Mouse (Mus musculus) neural tube, embryonic 12.5 days (tissue): ENCODE data around the gene Tmtc1. TPM values are rescaled to one million over a fixed set of nuclear protein-coding genes. Genes with fewer than 3 reads are reported as not detected.

Experiments
- ATAC-seq: fragments of 200-750 bp; cut with Nextera tagmentation; 2 replicates; pipeline ENCODE4 v1.8.0; 2017; ENCODE audit warnings: low read depth, mild to moderate bottlenecking, moderate TSS enrichment, moderate library complexity; ENCODE audit not compliant: low FRiP score
- H3K27ac ChIP-seq: fragments of 300-500 bp; sonication (generic); 2 replicates; pipeline ENCODE4 v1.5.1; 2016
- H3K27me3 ChIP-seq: fragments of 300-500 bp; sonication (generic); replicated peaks from 2 replicates; pipeline ENCODE4 v1.6.1; 2016; ENCODE audit warnings: mild to moderate bottlenecking
- H3K36me3 ChIP-seq: fragments of 300-500 bp; sonication (generic); 2 replicates; pipeline ENCODE4 v1.6.1; 2016; ENCODE audit warnings: mild to moderate bottlenecking
- H3K4me1 ChIP-seq: fragments of 300-500 bp; sonication (generic); 2 replicates; pipeline ENCODE4 v1.6.1; 2016
- H3K4me2 ChIP-seq: fragments of 300-500 bp; sonication (generic); replicated peaks from 2 replicates; pipeline ENCODE4 v1.6.1; 2016; ENCODE audit warnings: mild to moderate bottlenecking
- H3K4me3 ChIP-seq: fragments of 300-500 bp; sonication (generic); 2 replicates; pipeline ENCODE4 v1.5.1; 2016
- H3K9ac ChIP-seq: fragments of 300-500 bp; sonication (generic); 2 replicates; pipeline ENCODE4 v1.6.1; 2016; ENCODE audit warnings: mild to moderate bottlenecking
- H3K9me3 ChIP-seq: fragments of 300-500 bp; sonication (generic); 2 replicates; pipeline ENCODE4 v1.6.1; 2016; ENCODE audit warnings: mild to moderate bottlenecking
- WGBS: fragments of 180-500 bp; shearing (Covaris S2); methylation state at CpG from one replicate; pipeline ENCODE4 v1.1.7; 2016; 5-methylcytosine and 5-hydroxymethylcytosine counted together
- polyA plus RNA-seq: library from polyadenylated mRNA; unstranded; fragments of >200 nt; fragmentation: Nextera tagmentation; extraction: Ambion mirVana; gene quantifications from 2 replicates; pipeline ENCODE4 v1.2.1, GENCODE M21; 2016

The Tmtc1 gene
- polyA plus RNA-seq, 1 experiment from 2014 or later = 2.3 TPM

- Histone ChIP-seq H3K36me3 (no peaks in the 10 kb centered on the region), H3K9me3 (no peaks in the 10 kb centered on the region), H3K4me3 (peak within 1 kb of the TSS; percentile 88), H3K27ac (peak within 1 kb of the TSS; percentile 76), H3K9ac (peak within 1 kb of the TSS; percentile 95), H3K4me1 (peaks cover 9% of the 10 kb centered on the region; the same call in 1 of the 2 replicates), H3K4me2 (peak within 1 kb of the TSS; percentile 75), H3K27me3 (no peaks in the 10 kb centered on the region)
- peak; percentile 99 for ATAC-seq
- WGBS = 1% methylated on average over 61 of the region's 61 CpGs
These were observed 232.1 kb downstream of the Tmtc1 start, which contains the start of gene Ergic2 for GRCm38 (mm10) chr6:148211897-148212680. Gene Ergic2, minus strand, starts transcription at chr6:148212374.

GRCm38 (mm10) chr6:148211391-148211876, 232.8 kb downstream of the Tmtc1 start:
- H3K27me3 ChIP-seq = no peaks in the 10 kb centered on the region
- WGBS = under 1% methylated on average over 51 of the region's 51 CpGs
- peak overlapping the region; percentile 88 for H3K4me3 ChIP-seq
- peak; percentile 77 for ATAC-seq
- H3K9me3 ChIP-seq = no peaks in the 10 kb centered on the region
- peak overlapping the region; percentile 76 for H3K27ac ChIP-seq
- no peaks in the 10 kb centered on the region for H3K36me3 ChIP-seq
- H3K4me2 ChIP-seq = peak overlapping the region; percentile 75
- H3K4me1 ChIP-seq = peaks cover 9% of the 10 kb centered on the region; the same call in 1 of the 2 replicates
- H3K9ac ChIP-seq = peak overlapping the region; percentile 95

GRCm38 (mm10) chr6:148207522-148207921, 236.7 kb downstream of the Tmtc1 start:
- H3K4me3 ChIP-seq = no peak overlapping the region
- peaks cover 20% of the 10 kb centered on the region for H3K36me3 ChIP-seq
- H3K9ac ChIP-seq = no peak overlapping the region
- H3K4me2 ChIP-seq = no peak overlapping the region
- peaks cover 4% of the 10 kb centered on the region; the same call in 1 of the 2 replicates for H3K4me1 ChIP-seq
- no peak for ATAC-seq
- no peaks in the 10 kb centered on the region for H3K9me3 ChIP-seq
- H3K27ac ChIP-seq = no peak overlapping the region
- no peaks in the 10 kb centered on the region for H3K27me3 ChIP-seq
- 83% methylated on average over 1 of the region's 1 CpGs for WGBS

GRCm38 (mm10) chr6:148205134-148205533, 239.1 kb downstream of the Tmtc1 start:
- no peak overlapping the region for H3K4me3 ChIP-seq
- 89% methylated on average over 1 of the region's 1 CpGs for WGBS
- no peaks in the 10 kb centered on the region for H3K27me3 ChIP-seq
- H3K27ac ChIP-seq = no peak overlapping the region
- no peak for ATAC-seq
- no peaks in the 10 kb centered on the region for H3K4me1 ChIP-seq
- H3K4me2 ChIP-seq = no peak overlapping the region
- H3K9ac ChIP-seq = no peak overlapping the region
- no peaks in the 10 kb centered on the region for H3K9me3 ChIP-seq
- H3K36me3 ChIP-seq = peaks cover 35% of the 10 kb centered on the region

GRCm38 (mm10) chr6:148199729-148200128, 244.5 kb downstream of the Tmtc1 start:
- H3K36me3 ChIP-seq = peaks cover 40% of the 10 kb centered on the region
- ATAC-seq = no peak
- no peak overlapping the region for H3K4me2 ChIP-seq
- H3K9me3 ChIP-seq = no peaks in the 10 kb centered on the region
- no peak overlapping the region for H3K4me3 ChIP-seq
- H3K9ac ChIP-seq = no peak overlapping the region
- no peak overlapping the region for H3K27ac ChIP-seq
- H3K4me1 ChIP-seq = no peaks in the 10 kb centered on the region
- H3K27me3 ChIP-seq = no peaks in the 10 kb centered on the region
- 94% methylated on average over 3 of the region's 3 CpGs for WGBS

GRCm38 (mm10) chr6:148199177-148199576, 245.0 kb downstream of the Tmtc1 start:
- peaks cover 45% of the 10 kb centered on the region for H3K36me3 ChIP-seq
- H3K27me3 ChIP-seq = no peaks in the 10 kb centered on the region
- H3K9ac ChIP-seq = no peak overlapping the region
- no peak overlapping the region for H3K4me3 ChIP-seq
- no peak for ATAC-seq
- no peak overlapping the region for H3K4me2 ChIP-seq
- WGBS = 92% methylated on average over 2 of the region's 2 CpGs
- H3K9me3 ChIP-seq = no peaks in the 10 kb centered on the region
- no peaks in the 10 kb centered on the region for H3K4me1 ChIP-seq
- H3K27ac ChIP-seq = no peak overlapping the region

GRCm38 (mm10) chr6:148193972-148194701, 250.1 kb downstream of the Tmtc1 start:
- Histone ChIP-seq H3K27ac (no peak overlapping the region), H3K4me2 (no peak overlapping the region), H3K36me3 (peaks cover 41% of the 10 kb centered on the region), H3K9ac (no peak overlapping the region), H3K4me1 (no peaks in the 10 kb centered on the region), H3K27me3 (no peaks in the 10 kb centered on the region), H3K9me3 (no peaks in the 10 kb centered on the region), H3K4me3 (no peak overlapping the region)
- no peak for ATAC-seq
- 93% methylated on average over 6 of the region's 6 CpGs for WGBS

GRCm38 (mm10) chr6:148185694-148186093, 258.5 kb downstream of the Tmtc1 start:
- Histone ChIP-seq H3K4me1 (no peaks in the 10 kb centered on the region), H3K27ac (no peak overlapping the region), H3K9me3 (no peaks in the 10 kb centered on the region), H3K27me3 (no peaks in the 10 kb centered on the region), H3K9ac (no peak overlapping the region), H3K4me2 (no peak overlapping the region), H3K4me3 (no peak overlapping the region), H3K36me3 (peaks cover 63% of the 10 kb centered on the region)
- no peak for ATAC-seq
- 95% methylated on average over 1 of the region's 1 CpGs for WGBS

Other genes starting within 250 kb of the Tmtc1 start
- gene Ergic2, start 232.0 kb downstream of the Tmtc1 start, polyA plus RNA-seq = 218 and 223 TPM in 2 replicates